Mouse (Mus musculus): ENCODE results near the gene Smpd4. TPM values are rescaled to one million over a fixed set of nuclear protein-coding genes. Genes with fewer than 3 reads are reported as not detected.

Gene Smpd4
- total and polyA plus RNA-seq, 3 experiments = 51.0 to 609 (median 94.3) TPM

Other genes with a start within 250 kb of the Smpd4 start
- gene Snap29, start 213.4 kb upstream of the Smpd4 start, total RNA-seq (2012; rRNA removed) = 9.4 and 11.6 TPM in 2 replicates
- 10 to 100 TPM in 1 of 2 experiments, not detected in 1; 11.8 TPM for gene Snap29, start 213.4 kb upstream of the Smpd4 start, polyA plus RNA-seq (2012; ENCODE audit: insufficient read depth in 1 of 2, insufficient read length in 2 of 2, low read depth in 1 of 2, low replicate concordance in 2 of 2, missing spikeins in 1 of 2)
- gene Pi4ka, start 213.0 kb upstream of the Smpd4 start, total RNA-seq (2012; rRNA removed) = 25.0 and 30.9 TPM in 2 replicates
- 100 to 1,000 TPM in 1 of 2 experiments, 10 to 100 TPM in 1; 73.1 to 286 TPM for gene Pi4ka, start 213.0 kb upstream of the Smpd4 start, polyA plus RNA-seq (2012; ENCODE audit: insufficient read depth in 1 of 2, insufficient read length in 2 of 2, low read depth in 1 of 2, low replicate concordance in 2 of 2, missing spikeins in 1 of 2)
- gene Crkl, start 167.4 kb upstream of the Smpd4 start, total RNA-seq (2012; rRNA removed) = 14.9 and 16.2 TPM in 2 replicates
- gene Crkl, start 167.4 kb upstream of the Smpd4 start, polyA plus RNA-seq (2012; ENCODE audit: insufficient read depth in 1 of 2, insufficient read length in 2 of 2, low read depth in 1 of 2, low replicate concordance in 2 of 2, missing spikeins in 1 of 2) = 100 to 1,000 TPM in 1 of 2 experiments, 10 to 100 TPM in 1; 34.6 to 146 TPM
- gene Aifm3, start 129.7 kb upstream of the Smpd4 start, total RNA-seq (2012; rRNA removed) = 0.23 and 0.29 TPM in 2 replicates
- under 1 TPM in 1 of 2 experiments, not detected in 1; 0.52 TPM for gene Aifm3, start 129.7 kb upstream of the Smpd4 start, polyA plus RNA-seq (2012; ENCODE audit: insufficient read depth in 1 of 2, insufficient read length in 2 of 2, low read depth in 1 of 2, low replicate concordance in 2 of 2, missing spikeins in 1 of 2)
- gene Lztr1, start 110.7 kb upstream of the Smpd4 start, total RNA-seq (2012; rRNA removed) = 39.5 and 45.1 TPM in 2 replicates
- gene Lztr1, start 110.7 kb upstream of the Smpd4 start, polyA plus RNA-seq (2012; ENCODE audit: insufficient read depth in 1 of 2, insufficient read length in 2 of 2, low read depth in 1 of 2, low replicate concordance in 2 of 2, missing spikeins in 1 of 2) = 10 to 100 TPM in 1 of 2 experiments, not detected in 1; 83.2 TPM
- gene Thap7, start 88.2 kb upstream of the Smpd4 start, total RNA-seq (2012; rRNA removed) = 53.6 and 65.5 TPM in 2 replicates
- 10 to 100 TPM in 1 of 2 experiments, not detected in 1; 65.4 TPM for gene Thap7, start 88.2 kb upstream of the Smpd4 start, polyA plus RNA-seq (2012; ENCODE audit: insufficient read depth in 1 of 2, insufficient read length in 2 of 2, low read depth in 1 of 2, low replicate concordance in 2 of 2, missing spikeins in 1 of 2)
- gene Lrrc74b, start 58.1 kb upstream of the Smpd4 start, total RNA-seq (2012; rRNA removed) = 0.12 TPM in 1 of 2 replicates, not detected in the other
- under 1 TPM in 1 of 2 experiments, not detected in 1; 0.10 TPM for gene Lrrc74b, start 58.1 kb upstream of the Smpd4 start, polyA plus RNA-seq (2012; ENCODE audit: insufficient read depth in 1 of 2, insufficient read length in 2 of 2, low read depth in 1 of 2, low replicate concordance in 2 of 2, missing spikeins in 1 of 2)
- 0.04 TPM in 1 of 2 replicates, not detected in the other for gene P2rx6, start 57.5 kb upstream of the Smpd4 start, total RNA-seq (2012; rRNA removed)
- gene P2rx6, start 57.5 kb upstream of the Smpd4 start, polyA plus RNA-seq (2012; ENCODE audit: insufficient read depth in 1 of 2, insufficient read length in 2 of 2, low read depth in 1 of 2, low replicate concordance in 2 of 2, missing spikeins in 1 of 2) = under 1 TPM in 1 of 2 experiments, not detected in 1; 0.38 TPM
- gene Slc7a4, start 36.1 kb upstream of the Smpd4 start, total RNA-seq (2012; rRNA removed) = 15.4 and 23.1 TPM in 2 replicates
- gene Slc7a4, start 36.1 kb upstream of the Smpd4 start, polyA plus RNA-seq (2012; ENCODE audit: insufficient read depth in 1 of 2, insufficient read length in 2 of 2, low read depth in 1 of 2, low replicate concordance in 2 of 2, missing spikeins in 1 of 2) = 10 to 100 TPM in 1 of 2 experiments, not detected in 1; 23.6 TPM
- gene Ccdc74a, start 27.1 kb downstream of the Smpd4 start, total RNA-seq (2012; rRNA removed) = 1.7 and 1.9 TPM in 2 replicates
- gene Ccdc74a, start 27.1 kb downstream of the Smpd4 start, polyA plus RNA-seq (2012; ENCODE audit: insufficient read depth in 1 of 2, insufficient read length in 2 of 2, low read depth in 1 of 2, low replicate concordance in 2 of 2, missing spikeins in 1 of 2) = 1 to 10 TPM in 1 of 2 experiments, not detected in 1; 4.6 TPM
- gene Med15, start 113.5 kb downstream of the Smpd4 start, total RNA-seq (2012; rRNA removed) = 25.9 and 27.6 TPM in 2 replicates
- gene Med15, start 113.5 kb downstream of the Smpd4 start, polyA plus RNA-seq (2012; ENCODE audit: insufficient read depth in 1 of 2, insufficient read length in 2 of 2, low read depth in 1 of 2, low replicate concordance in 2 of 2, missing spikeins in 1 of 2) = 10 to 100 TPM in 1 of 2 experiments, not detected in 1; 62.0 TPM
- gene Klhl22, start 140.3 kb downstream of the Smpd4 start, total RNA-seq (2012; rRNA removed) = 93.6 and 97.0 TPM in 2 replicates
- 100 to 1,000 TPM in 1 of 2 experiments, 10 to 100 TPM in 1; 82.4 to 191 TPM for gene Klhl22, start 140.3 kb downstream of the Smpd4 start, polyA plus RNA-seq (2012; ENCODE audit: insufficient read depth in 1 of 2, insufficient read length in 2 of 2, low read depth in 1 of 2, low replicate concordance in 2 of 2, missing spikeins in 1 of 2)
- gene Scarf2, start 177.9 kb downstream of the Smpd4 start, total RNA-seq (2012; rRNA removed) = 0.62 TPM in 2 replicates
- gene Scarf2, start 177.9 kb downstream of the Smpd4 start, polyA plus RNA-seq (2012; ENCODE audit: insufficient read depth in 1 of 2, insufficient read length in 2 of 2, low read depth in 1 of 2, low replicate concordance in 2 of 2, missing spikeins in 1 of 2) = 1 to 10 TPM in 1 of 2 experiments, not detected in 1; 1.2 TPM
- gene B830017H08Rik, start 213.8 kb downstream of the Smpd4 start, total RNA-seq (2012; rRNA removed) = not detected in 2 replicates
- gene B830017H08Rik, start 213.8 kb downstream of the Smpd4 start, polyA plus RNA-seq (2012; ENCODE audit: insufficient read depth in 1 of 2, insufficient read length in 2 of 2, low read depth in 1 of 2, low replicate concordance in 2 of 2, missing spikeins in 1 of 2) = under 1 TPM in 1 of 2 experiments, not detected in 1; 0.06 TPM
- gene Car15, start 219.0 kb downstream of the Smpd4 start, total RNA-seq (2012; rRNA removed) = 2.0 and 2.4 TPM in 2 replicates
- 1 to 10 TPM in 1 of 2 experiments, not detected in 1; 3.6 TPM for gene Car15, start 219.0 kb downstream of the Smpd4 start, polyA plus RNA-seq (2012; ENCODE audit: insufficient read depth in 1 of 2, insufficient read length in 2 of 2, low read depth in 1 of 2, low replicate concordance in 2 of 2, missing spikeins in 1 of 2)

All from MEL (cell line).